Mouse (Mus musculus): ENCODE data around the gene Zfp422.
"Not testable (repeated sequence)": the region's sequence is repeated elsewhere in the genome, so short reads cannot be mapped to it uniquely, and the experiment has no call there.

Zfp422 gene

DNA sequence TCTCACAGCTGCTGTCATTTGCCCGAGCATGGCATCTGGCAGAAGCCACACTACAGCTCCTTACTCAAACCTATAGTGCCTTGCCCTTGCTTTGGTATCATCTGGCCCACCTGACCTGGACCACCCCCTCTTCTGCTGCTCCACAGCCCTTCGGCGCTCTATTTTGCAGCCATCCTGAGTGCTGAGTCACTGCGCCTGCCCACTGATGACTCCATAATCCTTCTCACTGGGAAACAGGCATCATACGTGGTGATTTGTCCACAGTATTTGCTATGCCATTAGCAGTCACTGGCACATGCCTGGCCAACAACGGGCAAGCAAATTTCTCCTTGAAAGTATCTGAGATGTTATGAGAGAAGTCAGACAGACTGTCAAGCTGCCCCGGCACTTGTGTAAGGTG, 21.0 kb upstream of the Zfp422 start:
- no peak for DNase-seq (ENCODE audit: low spot score)

DNA sequence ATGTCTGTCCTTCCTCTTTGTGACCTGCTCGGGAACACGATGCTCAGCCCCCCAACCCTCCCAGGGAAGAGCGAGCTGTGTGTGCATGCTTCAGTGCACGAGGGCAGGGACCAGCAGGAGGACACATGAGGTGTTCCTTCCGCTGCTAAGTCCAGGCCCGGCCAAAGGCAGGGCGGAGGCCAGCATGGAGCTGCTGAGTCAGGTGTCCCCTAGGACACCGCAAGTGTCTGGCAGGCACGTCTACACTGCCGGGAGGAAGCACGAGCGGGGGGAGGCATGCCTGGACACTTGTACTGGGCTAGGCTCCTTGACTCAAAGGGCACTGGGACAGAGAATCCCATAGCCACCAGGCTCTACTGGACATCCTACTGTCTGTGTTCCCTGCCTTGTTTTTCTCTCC, 19.0 kb upstream of the Zfp422 start:
- no peak for DNase-seq (ENCODE audit: low spot score)

DNA sequence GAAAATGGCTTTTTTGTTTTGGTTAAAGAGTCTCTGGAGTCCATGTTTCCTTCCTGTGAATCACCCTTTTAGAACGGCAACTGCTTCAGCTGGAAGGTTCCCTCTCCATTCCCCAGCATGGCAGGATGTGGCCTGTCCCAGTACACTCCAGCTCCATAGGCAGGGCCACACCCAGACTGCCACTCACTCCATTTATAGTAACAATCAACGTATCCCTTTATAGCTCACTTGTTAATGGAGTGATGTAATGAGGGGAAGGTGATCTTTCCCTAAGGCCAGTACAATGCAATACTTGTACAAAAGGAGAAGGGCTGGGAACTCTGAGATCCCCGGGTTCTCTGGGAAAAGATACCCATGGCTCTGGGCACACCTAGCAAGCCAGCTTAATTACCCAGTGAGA, 15.5 kb upstream of the Zfp422 start:
- no peak for DNase-seq (ENCODE audit: low spot score)

DNA sequence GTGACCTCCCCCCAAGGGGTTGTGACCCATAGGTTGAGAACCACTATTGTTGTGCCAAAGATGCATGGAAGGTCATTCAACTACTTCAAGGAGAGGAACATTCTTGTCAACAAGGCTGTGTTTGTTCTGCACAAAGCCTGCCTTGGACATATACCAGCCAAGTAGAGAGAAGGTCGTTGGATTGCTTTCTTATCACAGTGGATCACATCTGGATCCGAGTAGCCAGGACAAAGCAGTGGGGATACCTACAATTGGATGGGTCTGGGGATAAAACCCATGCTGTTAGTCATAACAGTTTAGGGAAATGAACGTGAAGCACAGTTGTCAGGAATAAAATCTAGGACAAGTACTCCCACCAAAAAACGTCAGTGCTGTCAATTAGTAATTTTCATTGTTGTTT, 15.1 kb upstream of the Zfp422 start:
- DNase-seq (ENCODE audit: low spot score), result no peak

DNA sequence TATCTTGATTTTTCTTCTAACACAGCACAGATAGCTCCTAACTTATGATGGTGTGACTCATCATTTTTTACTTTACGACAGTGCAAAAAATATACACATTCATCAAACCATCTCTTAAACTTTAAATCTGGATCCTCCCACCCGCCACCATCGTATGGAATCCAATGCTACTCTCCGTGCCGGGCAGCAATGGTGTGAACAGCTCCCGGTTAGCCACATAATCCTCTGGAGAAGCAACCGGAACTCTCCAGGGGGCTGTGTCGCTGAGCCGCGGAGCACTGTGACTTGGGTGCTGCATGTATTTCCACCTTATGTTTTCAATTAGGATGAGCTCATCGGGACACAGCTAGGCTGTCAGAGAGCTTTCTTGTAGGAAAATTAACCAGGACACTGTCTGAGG, 14.1 kb upstream of the Zfp422 start:
- DNase-seq (ENCODE audit: low spot score), result no peak

DNA sequence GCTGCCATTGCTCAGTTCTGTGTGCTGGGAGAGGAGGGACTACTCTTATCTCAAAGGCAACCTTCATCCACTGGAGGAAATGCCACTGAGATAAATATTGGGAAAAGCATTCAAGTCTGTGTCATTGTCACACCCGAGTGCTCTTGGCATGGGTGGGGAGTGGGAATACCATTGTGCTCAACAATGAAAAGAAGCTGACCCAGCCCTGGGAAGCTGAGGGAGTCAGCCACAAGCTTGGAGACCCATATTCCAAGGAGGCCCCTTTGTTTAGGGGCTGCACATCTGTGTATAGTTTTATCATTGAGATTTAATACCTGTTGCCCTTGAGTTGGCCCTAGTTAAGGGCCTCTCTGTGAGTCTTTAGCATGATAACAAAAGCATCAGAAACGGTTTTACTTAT, 10.9 kb upstream of the Zfp422 start:
- DNase-seq (ENCODE audit: low spot score), result no peak

DNA sequence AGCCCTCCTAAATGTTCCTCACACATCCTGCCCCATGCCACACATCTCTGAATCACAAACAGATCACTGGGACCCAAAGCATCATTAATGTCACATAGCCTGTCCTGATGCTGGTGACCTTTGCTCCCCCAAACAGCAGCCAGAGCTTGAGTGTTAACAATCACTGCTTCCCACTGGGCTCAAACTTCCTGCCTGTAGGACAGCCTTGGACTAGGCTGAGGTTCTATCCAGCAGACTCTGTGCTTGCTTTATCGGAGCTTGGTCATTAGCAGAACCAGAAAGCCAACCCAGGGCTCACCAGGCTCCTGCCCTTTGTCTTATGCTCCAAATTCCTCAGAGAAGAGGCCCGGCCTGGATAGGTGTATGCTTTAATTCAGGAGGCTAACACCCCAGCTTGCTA, 10.1 kb upstream of the Zfp422 start:
- no peak for DNase-seq (ENCODE audit: low spot score)

DNA sequence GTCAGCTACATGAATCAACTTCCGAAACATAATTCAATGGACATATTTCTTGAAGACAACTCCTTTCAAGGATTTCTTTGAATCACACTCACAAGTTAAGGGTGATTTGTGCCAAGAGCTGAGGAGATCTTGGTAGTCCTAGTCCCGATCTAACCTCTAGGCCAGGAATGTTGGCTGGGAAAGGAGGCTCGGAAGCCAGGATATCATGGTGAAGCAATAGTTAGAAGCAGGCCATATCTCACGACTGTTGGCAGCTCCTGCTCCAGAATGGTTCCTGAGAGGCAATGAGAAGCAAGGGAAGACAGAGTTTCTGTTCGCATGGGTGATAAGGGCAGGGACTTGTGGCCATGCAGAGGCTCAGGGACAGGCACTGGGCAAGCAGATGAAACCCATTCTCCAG, 8.7 kb upstream of the Zfp422 start:
- DNase-seq (ENCODE audit: low spot score), result no peak

DNA sequence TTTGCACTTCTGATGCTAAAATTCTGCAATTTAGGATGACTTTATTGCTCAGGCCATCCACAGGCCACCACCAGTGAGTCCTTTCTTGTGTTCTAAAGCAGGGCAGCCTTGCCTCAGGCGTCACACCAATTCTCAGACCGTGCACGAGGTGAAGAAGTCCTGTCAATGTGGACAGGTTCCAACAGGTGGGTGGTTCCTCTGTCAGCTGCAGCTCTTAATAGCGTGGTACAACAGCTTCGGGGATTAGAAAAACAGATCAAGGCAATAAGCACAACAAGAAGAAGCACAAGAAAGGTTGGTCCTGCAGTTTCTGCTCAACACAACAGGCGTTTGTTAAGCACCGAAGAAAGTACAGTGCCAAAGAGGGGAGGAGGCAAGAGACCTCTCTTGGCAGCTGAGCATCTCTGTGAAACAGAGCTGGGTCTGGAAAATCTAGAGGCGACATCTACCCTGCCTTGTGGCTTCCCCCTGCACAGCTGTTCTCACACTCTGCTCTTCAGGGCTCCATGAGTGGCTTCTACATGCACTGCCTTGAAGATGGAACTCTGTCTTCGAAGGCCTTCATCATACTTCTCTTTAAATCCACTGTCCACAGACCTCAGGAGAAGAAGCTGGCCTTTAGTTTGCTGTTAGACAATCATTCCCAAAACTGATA, 7.9 kb upstream of the Zfp422 start:
- DNase-seq (ENCODE audit: low spot score), result no peak

DNA sequence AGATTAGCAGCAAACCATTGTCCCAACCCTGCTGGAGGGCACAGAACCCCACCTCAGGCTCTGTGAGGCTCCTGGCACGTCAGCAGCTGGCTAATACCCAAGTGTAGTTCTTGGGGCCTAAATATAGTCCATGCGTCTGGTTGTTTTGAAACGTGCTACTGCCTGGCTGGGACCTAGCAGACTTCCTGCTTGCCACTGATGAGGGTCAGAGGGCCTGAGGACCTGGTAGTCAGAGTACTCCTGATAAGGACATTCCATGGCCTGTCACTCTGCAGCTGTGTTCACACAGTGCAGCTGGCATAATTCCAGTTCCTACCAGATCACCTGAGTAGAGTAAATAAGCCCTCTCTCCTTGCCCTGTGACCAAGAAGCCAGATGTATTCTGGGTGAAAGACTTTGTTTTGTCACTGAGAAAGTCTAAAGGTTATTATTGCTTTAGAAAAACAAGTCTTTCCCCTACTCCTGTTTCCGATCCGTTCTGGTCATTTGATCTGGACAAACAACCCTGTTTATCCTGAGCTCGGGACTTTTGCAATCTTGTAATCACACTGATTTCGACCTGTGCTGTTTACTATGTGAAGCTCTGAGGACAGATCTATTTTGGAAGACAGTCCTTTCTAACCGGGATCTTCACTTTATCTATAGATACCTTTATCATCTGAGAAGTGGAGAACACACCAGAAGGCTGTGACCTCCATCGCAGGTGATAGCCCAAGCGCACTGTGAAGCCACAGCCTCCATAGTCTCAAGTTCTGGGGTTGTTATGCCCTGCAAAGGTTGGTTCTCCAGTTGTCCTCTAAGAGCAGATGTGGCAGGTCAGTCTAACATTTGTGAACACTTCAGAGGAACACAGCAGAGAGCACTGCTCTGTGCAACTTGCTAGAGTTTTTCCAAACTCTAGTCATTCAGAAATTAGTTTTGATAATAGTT, 6.7 kb upstream of the Zfp422 start:
- no peak for DNase-seq (ENCODE audit: low spot score)

DNA sequence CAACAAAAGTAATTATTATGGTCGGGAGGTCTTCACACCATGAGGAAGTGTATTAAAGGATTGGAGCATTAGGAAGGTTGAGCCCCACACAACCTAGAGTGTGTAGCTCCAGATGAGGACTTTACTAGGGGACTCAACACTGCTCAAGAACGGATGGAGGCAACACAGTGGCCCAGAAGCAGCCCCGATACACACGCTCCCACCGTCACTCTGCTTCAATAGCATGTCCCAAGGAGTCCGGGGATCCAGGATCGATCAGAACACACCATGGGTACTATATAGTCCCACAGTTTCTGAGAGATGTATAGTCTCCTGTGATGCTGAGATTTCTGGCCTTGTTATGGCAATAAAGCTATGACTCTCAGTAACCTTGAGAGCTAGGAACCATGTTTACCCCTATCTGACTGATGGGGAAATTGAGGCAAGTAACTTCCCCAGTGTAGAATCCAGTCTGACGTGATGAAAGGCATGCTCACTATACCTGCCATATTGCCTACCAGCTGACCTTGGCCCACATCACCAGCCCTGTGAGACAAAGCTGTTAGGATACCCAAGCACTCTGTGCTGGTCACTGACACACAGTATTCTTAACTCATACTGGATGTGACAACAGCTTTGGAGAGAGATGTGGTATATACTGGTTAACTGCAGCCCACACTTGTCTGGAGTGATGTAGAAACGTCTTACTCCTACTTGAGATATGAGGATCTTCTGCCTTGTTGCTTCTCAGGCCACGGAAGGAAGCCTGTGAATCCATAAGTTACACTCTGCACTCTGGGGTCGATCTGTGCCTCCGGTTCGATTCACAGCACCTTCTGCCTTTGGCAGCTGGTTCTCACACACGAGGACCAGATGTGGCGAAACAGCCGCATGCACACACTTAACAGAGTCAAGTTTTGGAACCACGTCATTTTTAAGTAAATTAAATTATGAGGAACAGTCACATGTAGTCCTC, 5.2 kb upstream of the Zfp422 start:
- DNase-seq (ENCODE audit: low spot score), result no peak

DNA sequence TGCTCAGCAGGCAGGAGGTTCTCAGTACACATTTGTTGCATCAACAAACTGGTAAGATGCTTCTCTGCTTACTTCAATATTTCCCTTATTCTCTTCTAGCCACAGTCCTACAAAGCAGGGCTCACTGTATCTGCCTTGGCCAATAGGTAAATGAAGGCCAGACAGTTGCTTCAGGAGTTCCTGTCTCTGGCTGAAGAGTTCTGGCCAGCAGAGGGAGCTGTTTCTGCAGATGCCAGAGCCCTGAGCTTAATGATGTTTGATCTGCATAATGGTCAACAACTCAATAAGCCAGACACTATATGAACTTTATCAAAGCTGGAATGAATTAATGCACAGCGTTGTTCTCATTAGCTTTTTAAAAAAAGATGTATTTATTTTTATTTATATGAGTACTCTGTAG, 3.3 kb upstream of the Zfp422 start:
- DNase-seq (ENCODE audit: low spot score), result peak; percentile 84

DNA sequence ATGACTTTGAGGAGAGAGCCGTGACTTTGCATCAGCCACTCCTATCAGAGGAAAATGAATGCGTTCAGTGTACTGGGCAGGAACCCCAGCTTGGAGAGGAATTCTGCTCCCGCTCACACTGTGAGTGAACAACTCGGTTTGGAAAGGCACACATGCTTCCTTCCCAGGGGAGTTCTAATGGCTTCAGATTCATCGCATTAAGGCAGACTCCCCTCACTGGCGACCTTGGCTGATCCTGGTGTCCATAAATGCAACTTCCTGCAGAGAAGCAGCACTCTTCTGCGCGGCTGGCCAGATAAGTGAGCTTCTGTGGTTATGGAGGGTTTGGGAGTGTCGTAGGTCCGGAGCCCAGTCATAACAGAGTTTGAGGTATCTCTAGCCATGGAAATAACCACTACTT, 967 bp upstream of the Zfp422 start:
- DNase-seq (ENCODE audit: low spot score), result peak; percentile 57

DNA sequence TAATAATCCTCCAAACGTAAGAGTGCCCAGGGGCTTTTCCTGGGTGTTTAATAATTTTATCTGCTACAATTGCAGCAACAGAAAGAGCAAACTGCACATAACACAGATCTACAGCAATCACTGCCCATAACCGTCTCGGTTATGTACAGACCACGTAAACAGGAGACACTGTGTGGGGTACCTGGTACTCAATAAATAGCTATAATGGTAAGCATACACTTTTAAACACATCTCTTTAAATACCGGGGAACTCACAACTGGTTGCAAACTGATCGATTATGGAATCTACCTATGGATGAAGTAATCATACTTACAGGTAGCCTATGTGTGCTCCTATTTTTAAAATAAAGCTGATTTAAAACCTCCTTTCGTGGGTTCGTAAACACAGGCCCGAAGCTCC, 704 bp downstream of the Zfp422 start:
- DNase-seq (ENCODE audit: low spot score), result no peak

DNA sequence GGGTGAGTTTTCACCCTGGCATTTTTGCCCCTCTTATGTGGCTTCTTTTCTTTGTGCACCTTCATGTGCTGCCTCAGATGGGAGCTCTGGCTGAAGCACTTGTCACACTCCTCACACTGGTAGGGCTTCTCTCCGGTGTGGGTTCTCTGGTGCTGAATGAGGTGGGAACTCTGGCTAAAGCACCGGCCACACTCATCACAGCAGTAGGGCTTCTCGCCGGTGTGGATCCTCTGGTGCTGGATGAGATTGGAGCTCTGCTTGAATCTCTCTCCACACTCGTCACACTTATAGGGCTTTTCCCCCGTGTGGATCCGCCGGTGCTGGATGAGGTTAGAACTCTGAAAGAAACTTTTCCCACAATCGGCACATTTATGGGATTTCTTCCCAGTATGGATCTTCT, 2.4 kb downstream of the Zfp422 start:
- not testable (repeated sequence) for DNase-seq (ENCODE audit: low spot score)

DNA sequence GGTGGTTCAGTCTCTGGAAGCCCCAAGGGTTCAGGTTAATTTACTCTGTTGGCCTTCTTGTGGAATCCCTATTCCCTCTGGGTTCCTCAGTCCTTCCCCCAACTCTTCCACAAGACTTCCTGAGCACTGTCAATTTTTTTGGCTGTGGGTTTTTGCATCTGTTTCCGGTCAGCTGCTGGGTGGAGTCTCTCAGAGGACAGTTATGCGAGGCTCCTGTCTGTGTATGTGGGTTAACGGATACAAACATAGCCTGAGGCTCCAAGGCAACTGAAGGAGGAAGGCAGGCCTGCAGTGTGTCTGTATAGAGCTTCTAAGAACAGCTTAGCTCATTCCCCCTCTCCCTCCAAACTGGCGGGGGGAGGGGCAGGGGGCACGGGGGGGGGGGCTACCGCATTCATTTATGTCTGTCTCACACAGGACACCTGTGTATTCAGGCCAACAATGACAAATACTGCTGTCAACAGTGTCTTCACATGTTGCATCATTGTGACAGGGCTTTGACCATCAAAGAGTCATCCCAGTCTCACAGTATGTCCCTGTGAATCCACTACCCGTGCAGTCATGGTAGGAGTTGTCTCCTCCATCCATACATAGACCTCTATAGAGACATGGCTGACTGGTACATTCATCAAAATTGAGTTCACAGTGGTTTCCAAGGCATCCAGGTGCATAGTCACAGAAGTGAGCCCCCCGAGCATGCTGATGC, 7.3 kb downstream of the Zfp422 start:
- DNase-seq (ENCODE audit: low spot score), result no peak

DNA sequence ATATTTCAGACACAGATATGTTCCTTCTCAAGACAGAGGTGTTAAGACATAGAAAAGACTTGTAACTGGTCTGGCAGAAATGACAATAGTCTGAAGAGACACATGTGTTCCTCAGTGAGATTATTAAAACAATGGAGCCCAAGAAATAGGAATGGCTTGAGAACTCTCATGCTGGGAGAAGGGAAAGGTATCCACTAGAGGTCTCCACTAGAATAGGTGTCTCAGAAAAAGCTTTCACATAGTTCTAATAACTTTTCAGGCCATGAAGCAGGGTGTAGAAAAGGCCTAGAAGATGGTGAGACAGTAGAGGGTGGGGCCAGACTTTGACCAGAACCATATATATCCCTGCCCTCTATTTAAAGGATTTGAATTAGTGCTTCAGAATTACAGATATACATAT, 10.7 kb downstream of the Zfp422 start:
- no peak for DNase-seq (ENCODE audit: low spot score)

DNA sequence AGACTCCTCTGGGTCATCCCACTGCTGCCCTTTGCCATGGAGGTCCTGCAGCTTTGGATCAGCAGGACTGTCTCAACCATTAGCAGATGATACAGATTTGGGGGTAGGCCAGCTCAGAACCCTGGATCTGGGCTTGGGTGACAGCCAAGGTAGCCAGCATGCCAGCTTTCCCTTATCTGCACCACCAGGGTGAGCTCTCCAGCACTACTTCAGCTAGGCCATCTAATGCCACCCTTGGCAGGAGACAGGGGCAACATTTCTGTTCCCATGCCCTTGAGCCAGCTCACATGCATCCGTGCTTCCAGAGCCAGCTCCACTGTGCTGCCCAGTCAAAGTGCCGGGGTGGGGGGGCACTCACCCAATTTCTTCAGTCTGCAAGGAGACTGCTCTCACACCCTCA, 13.1 kb downstream of the Zfp422 start:
- DNase-seq (ENCODE audit: low spot score), result no peak

DNA sequence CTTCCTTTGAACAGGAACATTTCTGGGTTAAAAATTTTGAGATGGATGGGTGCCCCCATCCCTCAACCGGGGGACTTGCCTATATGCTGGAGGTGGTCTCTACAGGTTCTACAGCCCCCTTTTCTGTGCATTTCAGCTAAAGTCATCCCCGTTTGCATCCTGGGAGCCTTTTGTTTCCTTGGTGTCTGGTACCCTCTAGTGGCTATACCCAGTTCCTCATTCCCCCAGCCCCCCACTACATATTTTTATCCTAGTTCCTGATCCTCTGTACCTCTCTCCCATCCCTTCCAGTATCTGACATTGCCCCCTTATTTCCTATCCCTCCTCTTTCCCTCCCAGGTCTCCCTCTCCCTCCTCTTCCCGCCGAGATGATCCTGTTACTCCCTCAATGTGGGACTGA, 21.6 kb downstream of the Zfp422 start:
- no peak for DNase-seq (ENCODE audit: low spot score)

DNA sequence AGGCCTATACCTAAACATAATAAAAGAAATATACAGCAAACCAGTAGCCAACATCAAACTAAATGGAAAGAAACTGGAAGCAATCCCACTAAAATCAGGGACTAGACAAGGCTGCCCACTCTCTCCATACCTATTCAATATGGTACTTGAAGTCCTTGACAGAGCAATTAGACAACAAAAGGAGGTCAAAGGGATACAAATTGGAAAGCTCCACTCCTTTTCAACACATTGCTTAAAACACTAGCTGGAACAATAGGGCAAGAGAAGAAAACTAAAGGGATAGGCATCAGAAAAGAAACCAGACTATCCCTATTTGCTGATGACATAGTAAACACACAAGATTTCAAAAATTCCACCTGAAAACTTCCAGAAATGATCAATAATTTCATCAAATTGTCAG, 27.8 kb downstream of the Zfp422 start:
- DNase-seq (ENCODE audit: low spot score), result not testable (repeated sequence)

DNA sequence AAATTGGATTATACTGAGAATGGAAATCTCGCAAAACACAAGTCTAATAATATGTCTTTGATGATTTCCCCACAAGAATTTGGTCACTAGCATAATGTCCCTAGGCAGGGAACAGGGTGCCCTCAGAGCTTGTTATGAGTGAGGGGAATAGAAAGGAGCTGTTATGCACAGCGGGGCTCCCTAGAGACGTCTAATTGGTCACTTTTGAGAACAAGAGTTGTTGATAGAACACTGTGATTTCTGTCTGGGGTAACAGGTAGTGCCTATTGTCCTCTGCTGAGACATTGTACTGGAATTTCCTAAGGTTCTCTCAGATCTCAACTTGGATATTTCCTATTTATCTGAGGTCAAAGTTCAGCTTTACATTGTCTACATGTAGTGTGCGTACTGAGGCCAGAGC, 44.7 kb downstream of the Zfp422 start, which contains the start of gene Olfr215:
Gene Olfr215 (minus strand): TSS at position 101 of the 400 bp plus-strand sequence.
- DNase-seq (ENCODE audit: low spot score), result no peak

Measured in retina, embryonic 14.5 days (tissue).